13 mouse cellular contexts compared by ENCODE assay signal in genomic region chr15:77212818-77213217, GRCm38 (mm10).
DNase-seq lines count a peak whose midpoint lies in the region; ATAC-seq lines count a peak whose summit lies in the region.
"Had no signal": no experiment of that assay in that cellular context is flagged by ENCODE, and none has a peak within 500 bp of the region (broad histone marks: within the 10 kb centered on the region; RNA-seq: fewer than 3 reads in every experiment).

No protein-coding gene starts in this region.

- H3K27ac ChIP-seq in embryonic facial prominence, embryonic 10.5 days (replicated peaks) = peak overlapping the region; percentile 63
- peak overlapping the region; percentile 46; the same call in 1 of the 2 replicates for H3K27ac ChIP-seq in limb, embryonic 10.5 days
- H3K27ac ChIP-seq: forebrain, embryonic 12.5 days; liver, embryonic 12.5 days; macrophage had no signal

- no peaks in the 10 kb centered on the region for H3K36me3 ChIP-seq in embryonic facial prominence, embryonic 10.5 days (replicated peaks)
- no peaks in the 10 kb centered on the region for H3K36me3 ChIP-seq in limb, embryonic 10.5 days
- H3K36me3 ChIP-seq: forebrain, embryonic 12.5 days; liver, embryonic 12.5 days had no signal

- DNase-seq in heart, adult 18-20 months = peak; percentile 65 to 68
- no peak for DNase-seq in heart, postnatal 36 days
- no peak for DNase-seq in embryonic facial prominence, embryonic 10.5 days (ENCODE audit: low spot score)
- DNase-seq in heart, adult 9 months (ENCODE audit: low spot score in 2 of 2) = peak; percentile 50 to 56
- no peak for DNase-seq in limb, embryonic 10.5 days (ENCODE audit: low spot score)
- DNase-seq in adrenal gland, adult 8-10 months = no peak
- DNase-seq in cerebellum, adult 9-10 months = no peak
- DNase-seq: cerebellum, postnatal 36 days; kidney, postnatal 10 days had no signal

- peaks cover 73% of the 10 kb centered on the region for H3K4me1 ChIP-seq in embryonic facial prominence, embryonic 10.5 days
- H3K4me1 ChIP-seq in limb, embryonic 10.5 days = peaks cover 67% of the 10 kb centered on the region

- no peaks in the 10 kb centered on the region for H3K9me3 ChIP-seq in embryonic facial prominence, embryonic 10.5 days
- H3K9me3 ChIP-seq in limb, embryonic 10.5 days (replicated peaks) = no peaks in the 10 kb centered on the region
- H3K9me3 ChIP-seq: forebrain, embryonic 12.5 days; liver, embryonic 12.5 days had no signal

- no peak overlapping the region for H3K4me3 ChIP-seq in embryonic facial prominence, embryonic 10.5 days
- H3K4me3 ChIP-seq in limb, embryonic 10.5 days = no peak overlapping the region
- H3K4me3 ChIP-seq: forebrain, embryonic 12.5 days; liver, embryonic 12.5 days had no signal

- 40% methylated on average over 7 of the region's 7 CpGs for WGBS in embryonic facial prominence, embryonic 10.5 days
- WGBS in limb, embryonic 10.5 days = 30% methylated on average over 7 of the region's 7 CpGs

- H3K27me3 ChIP-seq in embryonic facial prominence, embryonic 10.5 days (replicated peaks; ENCODE audit: low read depth, poor library complexity, severe bottlenecking) = no peaks in the 10 kb centered on the region
- H3K27me3 ChIP-seq in limb, embryonic 10.5 days (ENCODE audit: low read depth, poor library complexity, severe bottlenecking) = no peaks in the 10 kb centered on the region
- H3K27me3 ChIP-seq: forebrain, embryonic 12.5 days; liver, embryonic 12.5 days had no signal

- no peak for ATAC-seq in monocyte, adult 5-6 weeks (replicated peaks; ENCODE audit: insufficient number of reproducible peaks, low FRiP score, low TSS enrichment, poor library complexity, severe bottlenecking)
- ATAC-seq: liver, embryonic 12.5 days had no signal

- intact Hi-C loops in heart, postnatal 36 days (cut with DNase I) = no loop called here

Comparison
In these comparisons a context has a peak if more than half of its experiments do, and no peak if none do; other contexts are left out.
1. DNase-seq: peak in heart, adult 18-20 months (2 of 2) and heart, adult 9 months (2 of 2); none in heart, postnatal 36 days (0 of 2), embryonic facial prominence, embryonic 10.5 days (single experiment), limb, embryonic 10.5 days (single experiment), adrenal gland, adult 8-10 months (single experiment) and cerebellum, adult 9-10 months (single experiment).